Mouse (Mus musculus) adrenal gland, postnatal 14 days (tissue): ENCODE measurements around the gene Rars2. TPM values are rescaled to one million over a fixed set of nuclear protein-coding genes. Genes with fewer than 3 reads are reported as not detected.
"Not testable (repeated sequence)": the region's sequence is repeated elsewhere in the genome, so short reads cannot be mapped to it uniquely, and the experiment has no call there.

Experiments
- DNase-seq: peaks from one replicate; pipeline ENCODE4 v3.0.0; 2021; ENCODE audit warnings: mixed read lengths
- long read RNA-seq, 2 experiments: library from polyadenylated mRNA; stranded (forward); transcript quantifications; one replicate each; pipeline ENCODE4 v2.0.0; 2021
- total RNA-seq: library from RNA; stranded (reverse); gene quantifications from 2 replicates; pipeline ENCODE4 v1.2.3, GENCODE M21; 2021

Gene Rars2
- total RNA-seq = 43.1 and 51.2 TPM in 2 replicates
- long read RNA-seq, experiment 1, transcript Rars2-201 (20 exons, 1,868 nt) = major isoform, 56 of 77 reads
- long read RNA-seq, experiment 1, partial matches to known transcripts = 5 of 77 reads
- long read RNA-seq, experiment 1, other reads (novel, unspliced or antisense) = 14 of 77 reads
- long read RNA-seq, experiment 2, transcript Rars2-201 (20 exons, 1,868 nt) = major isoform, 37 of 48 reads
- long read RNA-seq, experiment 2, partial matches to known transcripts = 3 of 48 reads
- long read RNA-seq, experiment 2, other reads (novel, unspliced or antisense) = 7 of 48 reads

DNA sequence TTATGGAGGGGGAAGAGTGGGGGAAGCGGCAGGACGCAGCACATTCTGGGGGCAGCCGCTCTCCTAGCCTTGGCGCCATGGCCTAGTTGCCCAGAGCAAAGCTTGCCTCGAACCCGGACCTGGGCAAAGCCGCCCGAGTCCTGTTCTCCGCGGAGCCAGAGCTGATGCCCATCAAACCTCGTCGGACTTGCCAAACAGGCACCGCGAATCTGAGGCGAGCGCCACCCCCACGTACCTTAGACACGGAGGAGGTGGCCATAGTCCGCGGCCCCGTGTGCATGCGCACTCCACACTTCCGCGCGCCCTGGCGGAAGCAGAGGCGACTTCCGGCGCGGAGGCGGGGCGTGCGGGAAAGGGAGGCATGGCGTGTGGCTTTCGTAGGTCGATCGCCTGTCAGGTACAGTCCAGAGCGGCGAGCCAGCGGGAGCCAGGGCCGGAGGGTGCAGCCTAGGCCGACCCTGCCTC is at the start of gene Rars2, which contains the start of gene Orc3:
Gene Rars2, plus strand, starts transcription at position 328 of the 465 bp plus-strand sequence.
Gene Orc3, minus strand, starts transcription at position 315 of the 465 bp plus-strand sequence.
- peak; percentile 96 for DNase-seq

DNA sequence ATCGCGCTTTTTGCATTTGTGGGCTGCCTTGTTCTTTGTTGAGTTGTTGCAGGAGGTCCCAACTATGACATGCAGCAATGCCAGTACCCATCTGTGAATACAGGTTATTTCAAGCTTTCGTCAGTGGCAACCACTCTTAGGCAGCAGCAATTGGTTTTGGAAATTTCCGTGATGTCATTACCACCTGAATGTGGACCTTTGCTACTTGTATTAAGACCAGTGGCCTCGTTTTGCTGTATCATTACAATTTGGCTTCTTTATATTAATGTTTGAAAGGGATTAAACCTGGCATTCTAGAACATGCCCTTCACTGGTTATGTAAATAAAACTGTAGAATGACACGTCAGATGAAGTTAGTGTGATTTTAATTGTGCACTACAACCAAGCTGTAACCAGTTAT is 48.5 kb upstream of the Rars2 start:
- no peak for DNase-seq

DNA sequence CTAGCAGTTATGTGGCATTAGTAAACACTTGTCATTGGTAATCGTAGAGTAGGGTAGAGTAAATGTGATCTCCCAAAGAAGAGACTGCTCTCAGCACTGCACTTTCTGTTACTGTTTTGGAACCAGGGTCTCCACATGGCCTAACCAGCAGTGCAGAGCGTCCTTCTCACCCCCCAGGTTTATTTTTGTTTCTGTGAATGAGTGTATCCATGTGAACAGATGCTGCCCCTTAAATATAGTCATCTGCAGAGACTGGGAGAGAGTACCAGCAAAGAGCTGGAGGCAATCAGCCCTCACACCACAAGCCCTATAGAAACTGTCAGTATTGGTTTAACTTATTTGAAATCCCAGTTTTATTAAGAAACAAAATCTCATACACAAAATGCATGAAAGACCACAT is 41.9 kb upstream of the Rars2 start:
- DNase-seq = no peak

DNA sequence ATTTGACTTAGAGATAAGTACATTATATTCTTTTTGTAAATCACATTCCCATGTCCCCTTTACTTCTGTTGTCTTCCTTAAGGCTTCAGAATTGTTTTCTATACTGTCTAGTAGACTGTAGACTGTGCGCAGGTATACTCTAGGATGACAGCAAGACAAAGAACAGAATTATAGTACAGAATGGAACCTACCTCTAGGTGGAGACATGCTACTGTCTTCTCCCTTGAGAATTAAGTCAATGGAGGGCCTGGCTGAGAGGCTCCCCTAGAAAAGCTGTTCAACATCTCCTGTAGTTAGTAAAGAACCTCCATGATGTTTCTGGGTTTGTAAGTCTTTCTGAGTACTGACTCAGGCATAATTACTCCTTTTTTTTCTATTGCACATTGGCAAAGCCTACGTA is 37.7 kb upstream of the Rars2 start:
- DNase-seq = no peak

DNA sequence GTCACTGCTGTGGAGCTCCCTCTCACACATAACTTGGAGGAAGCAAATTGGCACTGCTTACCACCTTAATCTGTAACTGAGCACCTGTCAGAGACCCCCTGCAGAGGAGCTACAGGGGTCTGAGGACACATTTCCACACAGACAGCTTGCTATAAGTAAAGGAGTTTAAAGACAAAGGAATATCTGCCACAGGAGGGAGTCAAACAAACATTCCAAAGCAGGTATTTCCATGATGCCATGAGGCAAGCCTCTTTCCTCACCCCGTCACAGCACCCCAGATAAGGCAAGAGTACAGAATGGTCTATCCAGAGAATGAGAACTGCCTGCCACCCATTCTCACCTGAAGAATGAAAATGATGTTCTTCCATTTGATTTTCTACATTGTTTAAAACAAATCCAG is 35.5 kb upstream of the Rars2 start:
- no peak for DNase-seq

DNA sequence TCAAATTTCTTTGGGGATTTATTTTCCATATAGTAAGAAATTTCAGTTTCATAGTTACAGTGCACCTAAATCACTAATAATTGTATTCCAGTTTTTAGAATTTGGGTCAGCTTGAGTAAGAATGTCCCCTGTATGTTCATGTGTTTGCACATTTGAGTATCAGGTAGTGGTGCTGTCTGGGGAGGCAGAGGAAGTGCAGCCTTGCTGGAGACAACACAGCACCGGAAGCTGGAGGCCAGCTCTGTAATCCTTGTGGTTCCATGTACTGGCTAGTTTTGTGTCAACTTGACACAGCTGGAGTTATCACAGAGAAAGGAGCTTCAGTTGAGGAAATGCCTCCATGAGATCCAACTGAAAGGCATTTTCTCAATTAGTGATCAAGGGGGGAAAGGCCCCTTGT is 33.3 kb upstream of the Rars2 start:
- DNase-seq = not testable (repeated sequence)

DNA sequence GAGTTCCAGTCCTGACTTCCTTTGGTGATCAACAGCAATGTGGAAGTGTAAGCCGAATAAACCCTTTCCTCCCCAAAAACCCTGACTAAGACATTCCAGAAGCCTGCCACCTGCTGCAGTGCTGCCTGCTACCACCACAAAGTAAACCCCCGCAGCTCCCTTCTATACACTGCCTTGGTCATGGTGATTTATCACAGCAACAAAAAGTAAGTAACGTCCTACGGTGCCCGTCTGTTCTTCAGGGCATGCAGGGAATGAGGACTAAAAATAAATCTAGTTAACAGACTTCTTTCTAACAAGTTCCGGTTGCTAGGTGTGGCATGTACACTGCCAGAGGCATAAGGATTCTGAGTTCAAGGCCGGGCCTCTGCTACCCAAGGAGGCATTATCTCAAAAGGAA is 32.8 kb upstream of the Rars2 start:
- DNase-seq = no peak

DNA sequence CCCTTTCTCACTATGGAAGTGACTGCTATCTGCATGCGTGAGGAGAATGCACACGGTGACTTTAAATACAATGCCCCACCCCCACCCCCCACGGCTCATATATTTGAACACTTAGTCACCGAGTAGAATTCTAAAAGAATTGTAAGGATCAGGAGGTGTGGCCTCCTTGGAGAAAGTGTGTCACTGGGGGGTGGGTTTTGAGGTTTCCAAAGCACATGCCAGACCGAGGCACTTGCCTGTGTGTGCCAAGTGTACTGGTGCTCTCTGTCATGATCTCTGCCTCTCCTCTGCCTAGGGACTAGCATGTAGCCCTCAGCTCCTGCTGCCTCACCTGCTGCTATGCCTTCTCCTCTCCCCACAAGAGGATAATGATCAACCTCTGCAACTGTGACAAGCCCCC is 32.3 kb upstream of the Rars2 start:
- DNase-seq = peak; percentile 16

DNA sequence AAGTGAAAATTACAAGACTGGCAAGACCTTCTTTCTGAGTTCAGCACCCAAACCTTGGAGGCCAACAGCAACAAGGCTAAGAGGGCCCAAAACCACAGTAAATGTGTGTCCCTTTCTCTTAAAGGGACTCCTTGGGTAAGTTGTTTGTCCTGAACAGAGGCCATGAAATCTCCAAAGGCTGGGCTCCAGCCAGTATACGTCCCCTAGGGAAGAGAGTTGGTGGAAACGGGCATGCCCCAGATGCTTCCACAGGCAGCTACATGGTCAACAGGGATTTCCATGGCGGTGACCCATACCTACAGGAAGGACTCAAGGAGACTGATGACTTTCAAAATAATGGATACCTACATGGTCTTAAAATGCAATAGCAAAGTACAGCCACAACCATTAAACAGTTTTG is 31.3 kb upstream of the Rars2 start:
- DNase-seq = peak; percentile 59

DNA sequence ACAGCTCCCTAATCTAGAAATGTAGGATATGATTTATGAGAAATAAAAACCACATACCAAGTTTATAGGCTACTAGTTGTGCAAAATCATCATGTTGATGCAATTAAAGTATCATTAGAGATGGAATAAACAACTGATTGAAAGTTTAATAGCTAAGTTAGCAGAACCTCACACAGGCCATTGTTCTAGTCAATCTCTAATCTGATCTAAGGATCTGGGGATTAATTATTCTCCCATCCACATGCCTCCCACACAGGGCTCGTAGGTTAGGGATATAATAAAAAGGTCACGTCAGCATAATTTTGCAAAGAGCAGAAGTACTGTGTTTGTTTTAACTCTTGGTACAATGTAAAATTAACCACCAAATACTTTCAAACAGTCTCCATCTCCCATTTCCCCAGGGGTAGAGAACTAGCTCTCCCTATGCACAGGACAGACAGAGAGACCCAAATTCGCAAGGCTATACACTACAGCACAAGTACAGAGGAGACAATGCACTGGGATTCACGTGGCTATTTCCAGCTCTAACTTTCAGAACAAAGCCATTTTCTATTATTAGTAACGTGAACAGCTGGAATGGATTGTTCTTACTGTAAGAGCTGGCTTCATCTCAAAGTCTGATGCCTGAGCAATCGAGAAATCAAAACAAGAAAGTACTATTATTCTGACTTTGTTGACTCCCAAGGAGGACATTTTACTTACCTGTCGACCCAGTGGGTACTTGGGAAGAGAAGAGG is 29.7 kb upstream of the Rars2 start:
- DNase-seq = no peak

DNA sequence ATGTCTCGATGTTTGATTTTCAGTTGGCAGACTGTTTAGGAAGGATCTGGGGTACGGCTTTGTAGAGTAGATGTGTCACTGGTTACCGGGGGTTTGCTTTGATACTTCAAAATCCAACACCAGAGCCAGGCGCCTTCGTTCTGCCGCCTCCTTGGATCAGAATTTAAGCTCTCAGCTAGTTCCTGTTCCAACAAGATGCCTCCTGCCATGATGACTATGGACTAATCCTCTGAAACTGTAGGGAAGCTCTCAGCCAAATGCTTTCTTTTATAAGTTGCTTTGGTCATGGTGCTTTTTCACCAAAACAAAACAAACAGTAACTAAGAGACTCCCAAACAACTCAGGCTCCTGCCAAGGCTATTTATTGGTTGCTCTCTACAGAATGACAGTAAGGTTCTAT is 11.6 kb upstream of the Rars2 start:
- DNase-seq = no peak

DNA sequence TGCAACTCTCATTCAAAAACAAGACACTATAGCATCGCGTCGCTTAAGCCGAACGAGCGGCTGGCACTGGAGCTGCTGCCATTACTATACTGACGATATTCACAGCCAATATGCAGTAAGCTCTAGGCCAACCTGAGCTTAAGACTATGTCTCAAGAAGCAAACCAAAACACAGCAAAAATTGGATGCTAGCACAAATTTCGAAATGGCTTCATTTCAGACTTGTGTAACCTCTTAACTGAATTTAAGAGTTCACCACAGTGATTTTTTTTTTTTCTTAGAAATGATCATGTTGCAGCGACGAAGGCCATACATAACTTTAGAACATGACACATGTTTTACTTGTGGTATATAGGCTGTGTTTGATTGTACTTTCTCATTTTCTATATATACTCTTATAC is 8.1 kb upstream of the Rars2 start:
- DNase-seq = no peak

DNA sequence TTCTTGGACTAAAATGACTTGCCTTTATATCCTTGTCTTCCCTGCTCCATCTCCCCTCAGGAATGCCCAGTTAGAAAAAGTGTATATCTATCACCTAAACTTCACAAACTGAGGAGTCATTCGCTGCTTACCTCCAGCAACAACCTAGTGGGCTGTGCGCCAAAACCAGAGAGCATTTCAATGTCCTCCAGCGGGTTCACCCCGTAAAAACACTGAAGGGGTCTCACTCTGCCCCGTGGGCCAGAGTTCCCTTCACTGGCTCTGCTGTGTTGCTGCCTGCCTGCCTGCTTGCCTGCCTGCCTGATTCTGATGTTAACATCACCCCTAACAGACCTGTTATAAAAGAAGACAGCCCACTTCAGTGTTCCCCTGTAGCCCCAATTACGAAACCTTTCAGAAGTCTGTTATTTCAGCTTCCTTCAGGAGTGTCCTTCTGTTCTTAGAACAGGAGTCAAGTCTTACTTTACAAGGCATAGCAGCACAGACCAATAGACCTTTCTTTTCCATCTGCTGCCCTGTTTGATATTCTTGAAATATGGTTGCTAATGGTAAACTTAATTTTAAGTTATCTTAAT is 1.1 kb upstream of the Rars2 start:
- peak; percentile 45 for DNase-seq

DNA sequence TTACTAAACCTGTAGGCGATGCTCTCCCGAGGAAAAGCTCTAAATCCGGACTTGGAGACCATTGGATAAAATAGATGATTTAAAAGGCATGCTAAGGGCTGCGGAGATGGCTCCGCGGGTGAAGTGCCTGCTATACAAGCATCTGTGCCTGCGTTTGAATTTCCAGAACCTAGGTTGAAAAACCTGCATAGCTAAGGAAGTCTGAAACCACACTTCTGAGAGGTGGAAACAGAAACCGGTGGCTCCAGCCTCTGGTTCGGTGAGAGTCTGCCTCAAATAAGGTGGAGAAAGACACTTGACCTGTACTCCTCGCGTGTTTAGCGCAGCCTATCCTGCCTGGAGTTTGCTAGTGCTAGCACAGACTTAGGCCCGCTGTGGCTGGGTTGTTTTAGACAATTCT is 546 bp downstream of the Rars2 start:
- DNase-seq = peak; percentile 29

DNA sequence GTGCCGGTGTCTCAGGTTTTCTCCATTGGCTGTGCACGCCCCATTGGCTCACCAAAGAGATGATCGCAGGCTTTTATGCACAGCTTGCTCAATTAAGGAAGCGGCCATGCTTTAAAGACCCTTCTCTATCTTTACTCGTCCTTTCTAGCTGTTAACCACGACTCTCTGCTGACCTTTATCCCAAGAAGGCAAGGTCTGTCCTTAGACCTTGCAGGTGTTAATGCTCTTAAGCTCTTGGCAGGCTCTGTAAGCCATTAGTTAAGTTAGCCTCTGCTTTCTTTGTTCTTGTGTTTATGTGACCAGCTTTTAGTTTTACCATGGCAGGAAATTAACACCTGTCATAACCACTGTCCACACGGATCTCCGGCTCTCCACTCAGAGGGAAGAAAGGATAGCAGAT is 1.4 kb downstream of the Rars2 start:
- DNase-seq = no peak

DNA sequence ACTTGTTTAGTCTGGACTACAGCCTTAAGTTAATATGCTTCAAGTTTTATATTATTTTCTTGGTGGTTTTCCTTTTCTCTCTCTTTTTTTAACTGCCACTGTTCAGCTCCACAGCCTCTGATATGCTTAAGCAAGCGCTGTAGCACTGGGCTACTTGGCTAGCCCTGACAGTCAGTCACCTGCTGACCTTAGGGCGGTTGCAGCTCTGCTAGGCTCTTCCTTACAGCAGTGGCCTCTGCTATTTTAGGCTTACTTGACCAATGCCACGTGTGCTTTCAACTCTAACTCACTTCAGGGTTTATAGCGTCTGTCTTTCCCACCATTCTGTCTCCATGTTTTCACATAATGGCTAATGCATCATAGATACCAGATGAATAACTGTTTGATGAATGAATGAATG is 10.8 kb downstream of the Rars2 start:
- DNase-seq = peak; percentile 19

DNA sequence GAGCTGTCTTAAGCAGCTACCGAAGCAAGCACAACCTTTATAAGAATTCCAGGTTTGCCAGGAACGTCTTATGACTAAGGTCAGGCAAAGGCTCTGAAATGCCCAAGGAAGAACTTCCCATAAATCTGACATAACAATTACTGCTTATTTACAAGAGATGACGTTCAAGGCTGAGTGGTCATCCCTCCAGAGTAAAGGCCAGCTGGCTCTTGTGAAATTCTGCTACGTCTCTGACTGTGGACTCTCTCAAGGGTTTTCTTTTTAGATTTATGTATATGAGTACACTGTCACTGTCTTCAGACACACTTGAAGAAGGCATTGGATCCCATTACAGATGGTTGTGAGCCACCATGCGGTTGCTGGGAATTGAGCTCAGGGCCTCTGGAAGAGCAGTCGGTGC is 11.6 kb downstream of the Rars2 start:
- peak; percentile 40 for DNase-seq

DNA sequence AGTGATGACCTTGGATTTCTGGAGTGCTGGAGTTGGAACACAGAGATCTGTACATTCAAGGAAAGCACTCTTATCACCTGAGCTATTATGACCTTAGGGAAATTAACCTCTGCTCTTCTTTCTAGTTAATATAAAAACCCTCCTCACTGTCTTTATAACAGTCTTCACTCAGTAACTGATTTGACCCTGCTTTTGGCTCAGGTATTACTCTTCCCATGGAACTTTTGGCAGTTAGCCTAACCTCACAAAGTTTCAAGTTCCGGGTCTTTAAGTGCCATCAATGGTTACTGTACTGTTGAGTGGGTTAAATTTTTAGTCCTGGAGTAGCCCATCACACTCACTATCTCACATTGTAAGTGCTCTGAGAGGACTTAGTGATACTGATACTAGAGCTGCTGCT is 15.2 kb downstream of the Rars2 start:
- DNase-seq = no peak

DNA sequence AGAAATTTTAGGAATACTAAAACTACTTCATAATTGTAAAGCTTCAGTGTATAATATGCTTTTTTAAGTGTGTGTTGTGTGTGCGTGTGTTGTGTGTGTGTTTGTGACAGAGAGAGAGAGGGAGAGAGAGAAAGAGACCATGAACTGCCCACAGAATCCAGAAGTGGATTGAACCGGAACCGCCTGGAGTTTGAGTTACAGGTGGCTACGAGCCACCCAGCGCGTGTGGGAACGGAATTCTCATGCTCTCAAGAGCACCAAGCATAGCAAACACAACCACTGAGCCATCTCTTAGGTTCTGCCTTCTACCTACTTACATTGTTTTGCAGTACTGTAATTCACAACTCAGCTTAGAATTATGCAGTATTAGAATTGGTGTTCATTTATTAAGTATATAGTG is 19.4 kb downstream of the Rars2 start:
- DNase-seq = no peak

DNA sequence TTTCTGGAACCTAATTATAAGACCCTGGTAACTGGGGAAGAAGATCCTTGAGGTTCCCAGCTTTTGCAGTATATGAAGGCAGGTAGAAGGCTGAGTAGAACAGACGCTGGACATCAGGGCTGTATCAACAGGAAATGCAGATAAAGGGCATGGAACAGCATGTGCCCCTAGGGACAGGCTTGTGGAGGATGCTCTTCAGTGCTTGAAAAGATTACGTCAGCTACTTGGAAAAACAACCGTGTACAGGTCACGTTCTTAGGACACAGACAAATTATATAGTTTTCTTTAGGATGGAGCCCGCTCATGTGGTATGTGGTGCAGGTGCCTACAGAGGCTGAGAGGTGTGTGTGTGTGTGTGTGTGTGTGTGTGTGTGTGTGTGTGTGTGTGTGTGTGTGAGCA is 21.3 kb downstream of the Rars2 start:
- no peak for DNase-seq

DNA sequence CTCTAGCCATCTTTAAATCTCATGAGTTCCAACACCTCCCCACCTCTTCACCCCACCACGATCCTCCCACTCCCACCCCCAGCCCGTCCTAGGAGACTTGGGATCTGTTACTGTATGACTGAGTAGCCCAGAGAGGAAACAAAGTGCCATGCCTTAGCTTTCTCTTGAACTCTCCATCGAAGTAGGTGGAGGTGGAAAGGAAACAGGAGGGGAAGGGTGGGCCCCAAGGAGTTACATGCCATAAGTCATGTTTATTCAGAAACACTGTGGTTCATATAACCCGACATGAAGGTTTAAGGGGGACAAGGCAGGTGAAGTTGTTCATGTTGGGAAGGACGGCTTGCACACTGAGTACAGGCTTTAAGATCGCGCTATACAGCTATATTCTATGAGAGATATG is 22.6 kb downstream of the Rars2 start:
- DNase-seq = no peak

DNA sequence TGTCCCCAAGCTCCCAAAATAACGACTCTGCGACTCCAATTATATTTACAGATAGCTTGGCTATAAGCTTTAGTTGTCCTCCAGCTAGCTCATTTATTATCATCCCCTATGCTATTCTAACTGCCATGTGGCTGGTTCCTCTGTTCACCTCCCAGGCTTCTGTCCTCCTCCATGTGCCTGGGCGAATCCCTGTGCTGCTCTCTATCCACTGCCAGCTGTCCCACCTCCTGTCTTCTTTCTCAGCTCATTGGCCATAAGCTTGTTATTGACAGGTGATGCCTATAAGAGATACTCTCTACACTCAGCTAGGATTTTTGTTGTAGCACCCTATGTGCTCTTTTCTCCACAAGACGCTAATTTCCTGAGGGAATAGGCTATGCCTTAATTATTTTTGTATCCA is 23.1 kb downstream of the Rars2 start:
- DNase-seq = no peak

DNA sequence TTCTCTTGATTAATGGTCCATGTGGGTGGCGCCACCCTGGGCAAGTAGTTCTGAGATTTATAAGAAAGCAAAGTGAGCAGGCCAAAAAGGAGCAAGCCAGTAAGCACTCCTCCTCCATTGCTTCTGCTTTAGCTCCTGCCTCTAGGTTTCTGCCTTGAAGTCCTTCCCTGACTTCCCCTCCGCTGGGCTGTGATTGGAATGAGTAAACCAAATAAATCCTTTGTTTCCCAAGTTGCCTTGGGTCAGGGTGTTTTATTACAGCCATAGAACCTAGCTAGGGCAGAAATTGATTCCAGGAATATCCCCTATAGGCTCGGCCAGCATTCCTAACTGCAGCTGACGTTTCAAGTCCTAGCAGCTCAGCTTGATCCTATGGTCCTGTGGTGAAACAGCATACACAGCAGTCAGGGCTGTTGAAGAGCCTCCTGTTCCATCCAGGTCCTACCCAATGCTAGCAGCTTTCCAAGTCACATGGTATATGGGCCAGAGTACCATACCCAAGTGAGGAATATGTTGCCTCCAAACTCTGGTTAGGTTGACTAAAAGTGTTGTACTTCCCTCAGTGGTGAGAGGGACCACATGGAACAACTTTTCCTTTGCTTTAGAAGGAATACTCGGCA is 25.1 kb downstream of the Rars2 start:
- no peak for DNase-seq
